Mouse (Mus musculus): ENCODE measurements around the gene Gsg1l. TPM values are rescaled to one million over a fixed set of nuclear protein-coding genes. Genes with fewer than 3 reads are reported as not detected.

Gene Gsg1l
- total and polyA plus RNA-seq, 3 experiments: 0.11 TPM; not detected in 2

DNA sequence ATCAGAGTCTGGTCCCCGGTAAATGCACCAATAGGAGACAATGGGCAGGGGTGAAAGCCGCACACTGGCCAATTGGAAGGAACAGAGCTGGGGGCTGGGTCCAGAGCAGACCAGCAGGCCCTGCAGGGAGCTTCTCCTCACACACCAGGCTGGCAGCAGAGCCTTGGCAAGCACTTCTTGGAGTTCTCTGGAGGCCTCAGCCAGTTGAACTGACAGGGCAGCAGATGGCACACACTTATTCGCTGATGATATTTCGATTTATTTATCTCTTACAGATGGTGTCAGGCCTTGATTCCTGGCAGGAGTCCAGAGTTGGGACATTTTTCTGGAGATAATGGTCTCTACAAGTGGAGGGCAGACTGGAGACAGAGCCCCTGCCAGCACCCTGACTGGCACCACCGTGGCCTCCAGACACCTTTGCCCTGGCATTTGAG is 49.4 kb downstream of the Gsg1l start:
- H3K4me1 ChIP-seq (ENCODE audit: insufficient read depth, low read depth, low read length): peaks cover 36% of the 10 kb centered on the region
- ATAC-seq (ENCODE audit: extremely low read depth, insufficient number of reproducible peaks, low FRiP score, poor library complexity, severe bottlenecking): no peak
- no peak for DNase-seq (ENCODE audit: low spot score)
- no peak overlapping the region for H3K4me3 ChIP-seq (ENCODE audit: low read depth, low read length)
- no peaks in the 10 kb centered on the region for H3K9me3 ChIP-seq (replicated peaks)
- peaks cover 35% of the 10 kb centered on the region for H3K27me3 ChIP-seq (ENCODE audit: insufficient read depth, low read length)
- no peak for TF ChIP-seq GATA1 (IDR thresholded peaks at IDR 0.05; ENCODE audit: borderline replicate concordance, low read length)
- TF ChIP-seq TAL1 (conservative IDR thresholded peaks at IDR 0.05; ENCODE audit: low read depth, low read length): no peak
- TF ChIP-seq POLR2AphosphoS5 (IDR thresholded peaks at IDR 0.05; ENCODE audit: insufficient replicate concordance, low read depth, low read length): no peak
- no peak for TF ChIP-seq CTCF (IDR thresholded peaks at IDR 0.05; ENCODE audit: low read depth, low read length)
- no peak for TF ChIP-seq GATA2 (IDR thresholded peaks at IDR 0.05; ENCODE audit: borderline replicate concordance, low read depth, low read length)
- H3K36me3 ChIP-seq (replicated peaks): no peaks in the 10 kb centered on the region

DNA sequence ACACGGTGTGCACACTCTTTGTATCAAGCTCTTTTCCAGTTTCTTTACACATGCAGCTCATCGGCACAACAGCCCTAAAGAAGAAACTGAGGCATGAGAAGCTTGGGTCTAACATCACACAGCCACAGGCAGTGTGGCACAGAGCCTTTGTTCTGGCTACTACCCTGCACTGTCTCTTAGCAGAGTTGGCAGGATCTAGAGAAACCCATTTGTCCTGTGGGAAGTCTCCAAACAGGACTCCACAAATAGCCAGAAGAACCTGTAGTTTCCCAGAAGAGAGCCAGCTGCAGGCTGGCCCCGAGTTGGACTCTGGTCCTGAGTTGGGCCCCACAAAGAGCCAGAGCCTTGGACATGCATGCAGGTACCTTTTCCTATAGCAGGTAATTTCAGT is 49.9 kb downstream of the Gsg1l start:
- Histone ChIP-seq H3K27me3 (ENCODE audit: insufficient read depth, low read length) (peaks cover 35% of the 10 kb centered on the region), H3K4me3 (ENCODE audit: low read depth, low read length) (no peak overlapping the region), H3K9me3 (replicated peaks) (no peaks in the 10 kb centered on the region), H3K4me1 (ENCODE audit: insufficient read depth, low read depth, low read length) (peaks cover 34% of the 10 kb centered on the region), H3K36me3 (replicated peaks) (no peaks in the 10 kb centered on the region)
- DNase-seq (ENCODE audit: low spot score) (no peak), ATAC-seq (ENCODE audit: extremely low read depth, insufficient number of reproducible peaks, low FRiP score, poor library complexity, severe bottlenecking) (no peak)
- TF ChIP-seq GATA2 (IDR thresholded peaks at IDR 0.05; ENCODE audit: borderline replicate concordance, low read depth, low read length) (no peak), GATA1 (IDR thresholded peaks at IDR 0.05; ENCODE audit: borderline replicate concordance, low read length) (no peak), POLR2AphosphoS5 (IDR thresholded peaks at IDR 0.05; ENCODE audit: insufficient replicate concordance, low read depth, low read length) (no peak), TAL1 (conservative IDR thresholded peaks at IDR 0.05; ENCODE audit: low read depth, low read length) (no peak), CTCF (IDR thresholded peaks at IDR 0.05; ENCODE audit: low read depth, low read length) (no peak)

- Histone ChIP-seq H3K9me3 (replicated peaks) (no peaks in the 10 kb centered on the region), H3K36me3 (replicated peaks) (no peaks in the 10 kb centered on the region), H3K4me3 (ENCODE audit: low read depth, low read length) (no peak overlapping the region), H3K4me1 (ENCODE audit: insufficient read depth, low read depth, low read length) (peaks cover 37% of the 10 kb centered on the region), H3K27me3 (ENCODE audit: insufficient read depth, low read length) (peaks cover 41% of the 10 kb centered on the region)
- no peak for TF ChIP-seq CTCF (IDR thresholded peaks at IDR 0.05; ENCODE audit: low read depth, low read length)
- no peak for TF ChIP-seq POLR2AphosphoS5 (IDR thresholded peaks at IDR 0.05; ENCODE audit: insufficient replicate concordance, low read depth, low read length)
- no peak for TF ChIP-seq GATA1 (IDR thresholded peaks at IDR 0.05; ENCODE audit: borderline replicate concordance, low read length)
- no peak for TF ChIP-seq GATA2 (IDR thresholded peaks at IDR 0.05; ENCODE audit: borderline replicate concordance, low read depth, low read length)
- ATAC-seq (ENCODE audit: extremely low read depth, insufficient number of reproducible peaks, low FRiP score, poor library complexity, severe bottlenecking) (no peak), DNase-seq (ENCODE audit: low spot score) (no peak)
These were observed 50.4 kb downstream of the Gsg1l start for GRCm38 (mm10) chr7:126031598-126032364.

DNA sequence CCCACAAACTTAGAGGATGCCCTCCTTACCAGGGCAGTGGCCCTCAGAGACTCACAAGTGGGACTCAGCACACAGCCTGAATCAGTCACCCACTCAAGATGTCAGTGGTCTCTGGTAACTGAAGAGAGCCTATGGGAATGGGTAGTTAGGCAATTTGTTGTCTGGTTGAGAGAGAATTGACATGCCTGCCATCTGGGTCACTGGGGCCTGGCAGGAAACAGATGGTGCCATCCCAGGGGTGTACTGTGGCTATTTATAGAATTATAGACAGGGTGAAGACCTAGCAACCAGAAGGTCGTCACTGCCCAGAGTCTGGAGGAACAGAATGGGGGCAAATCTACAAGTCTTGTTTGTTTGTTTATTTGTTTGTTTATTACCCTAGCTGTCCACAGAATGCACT is 54.8 kb downstream of the Gsg1l start:
- Histone ChIP-seq H3K9me3 (replicated peaks) (no peaks in the 10 kb centered on the region), H3K36me3 (replicated peaks) (no peaks in the 10 kb centered on the region), H3K4me3 (ENCODE audit: low read depth, low read length) (no peak overlapping the region), H3K4me1 (ENCODE audit: insufficient read depth, low read depth, low read length) (peaks cover 22% of the 10 kb centered on the region), H3K27me3 (ENCODE audit: insufficient read depth, low read length) (peaks cover 49% of the 10 kb centered on the region)
- DNase-seq (ENCODE audit: low spot score): no peak
- TF ChIP-seq POLR2AphosphoS5 (IDR thresholded peaks at IDR 0.05; ENCODE audit: insufficient replicate concordance, low read depth, low read length) (no peak), GATA2 (IDR thresholded peaks at IDR 0.05; ENCODE audit: borderline replicate concordance, low read depth, low read length) (no peak), TAL1 (conservative IDR thresholded peaks at IDR 0.05; ENCODE audit: low read depth, low read length) (no peak), CTCF (IDR thresholded peaks at IDR 0.05; ENCODE audit: low read depth, low read length) (no peak), GATA1 (IDR thresholded peaks at IDR 0.05; ENCODE audit: borderline replicate concordance, low read length) (no peak)
- no peak for ATAC-seq (ENCODE audit: extremely low read depth, insufficient number of reproducible peaks, low FRiP score, poor library complexity, severe bottlenecking)

DNA sequence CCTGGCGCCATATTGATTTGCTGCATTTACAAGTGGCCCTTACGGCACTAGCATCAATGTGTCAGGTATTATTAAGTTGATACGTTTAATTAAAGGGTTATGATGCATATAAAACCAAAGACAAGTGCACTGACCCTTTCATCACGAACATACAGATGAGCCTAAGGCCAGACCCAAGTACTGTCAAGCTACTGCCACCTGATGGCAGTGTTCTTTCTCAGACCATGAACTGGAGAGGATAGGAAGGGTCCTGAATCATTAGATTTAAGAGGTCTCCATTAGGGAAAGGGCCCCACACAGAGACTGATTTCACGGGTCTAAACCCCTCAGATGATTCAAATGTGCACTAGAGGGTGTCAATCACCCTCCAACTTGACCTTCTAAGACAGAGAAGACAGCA is 55.6 kb downstream of the Gsg1l start:
- ATAC-seq (ENCODE audit: extremely low read depth, insufficient number of reproducible peaks, low FRiP score, poor library complexity, severe bottlenecking) (no peak), DNase-seq (ENCODE audit: low spot score) (no peak)
- peaks cover 45% of the 10 kb centered on the region for H3K27me3 ChIP-seq (ENCODE audit: insufficient read depth, low read length)

DNA sequence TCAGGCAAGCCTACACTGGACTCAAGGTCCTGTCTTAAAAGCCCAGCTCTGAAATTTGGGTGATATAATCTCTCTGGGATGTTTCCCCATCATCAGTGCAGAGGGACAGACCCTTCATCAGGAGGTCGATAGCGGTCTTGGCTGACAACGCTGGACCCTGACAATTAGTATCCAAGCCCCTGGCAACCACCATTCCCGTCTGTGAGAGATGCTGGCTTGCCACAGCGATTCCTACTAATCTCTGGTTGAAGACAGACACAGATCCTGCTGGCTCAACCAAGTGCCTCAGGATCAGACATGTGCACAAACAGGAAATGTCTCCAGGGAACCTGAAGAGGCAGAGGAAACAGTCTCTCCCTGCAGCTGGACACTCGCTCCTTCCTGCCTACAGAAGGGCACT is 62.2 kb downstream of the Gsg1l start:
- Histone ChIP-seq H3K36me3 (replicated peaks) (no peaks in the 10 kb centered on the region), H3K4me1 (ENCODE audit: insufficient read depth, low read depth, low read length) (peaks cover 26% of the 10 kb centered on the region), H3K9me3 (replicated peaks) (no peaks in the 10 kb centered on the region), H3K4me3 (ENCODE audit: low read depth, low read length) (no peak overlapping the region), H3K27me3 (ENCODE audit: insufficient read depth, low read length) (peaks cover 44% of the 10 kb centered on the region)
- no peak for TF ChIP-seq POLR2AphosphoS5 (IDR thresholded peaks at IDR 0.05; ENCODE audit: insufficient replicate concordance, low read depth, low read length)
- TF ChIP-seq GATA2 (IDR thresholded peaks at IDR 0.05; ENCODE audit: borderline replicate concordance, low read depth, low read length): no peak
- no peak for ATAC-seq (ENCODE audit: extremely low read depth, insufficient number of reproducible peaks, low FRiP score, poor library complexity, severe bottlenecking)
- no peak for DNase-seq (ENCODE audit: low spot score)

More for the DNA sequence above, 55.6 kb downstream of the Gsg1l start:
- TF ChIP-seq TAL1 (conservative IDR thresholded peaks at IDR 0.05; ENCODE audit: low read depth, low read length) (no peak), GATA2 (IDR thresholded peaks at IDR 0.05; ENCODE audit: borderline replicate concordance, low read depth, low read length) (no peak), GATA1 (IDR thresholded peaks at IDR 0.05; ENCODE audit: borderline replicate concordance, low read length) (no peak), POLR2AphosphoS5 (IDR thresholded peaks at IDR 0.05; ENCODE audit: insufficient replicate concordance, low read depth, low read length) (no peak), CTCF (IDR thresholded peaks at IDR 0.05; ENCODE audit: low read depth, low read length) (no peak)
- Histone ChIP-seq H3K4me3 (ENCODE audit: low read depth, low read length) (no peak overlapping the region), H3K36me3 (replicated peaks) (no peaks in the 10 kb centered on the region), H3K9me3 (replicated peaks) (no peaks in the 10 kb centered on the region), H3K4me1 (ENCODE audit: insufficient read depth, low read depth, low read length) (peaks cover 27% of the 10 kb centered on the region)
